ENCODE assay signal across 8 mouse cellular contexts in the genomic region with DNA sequence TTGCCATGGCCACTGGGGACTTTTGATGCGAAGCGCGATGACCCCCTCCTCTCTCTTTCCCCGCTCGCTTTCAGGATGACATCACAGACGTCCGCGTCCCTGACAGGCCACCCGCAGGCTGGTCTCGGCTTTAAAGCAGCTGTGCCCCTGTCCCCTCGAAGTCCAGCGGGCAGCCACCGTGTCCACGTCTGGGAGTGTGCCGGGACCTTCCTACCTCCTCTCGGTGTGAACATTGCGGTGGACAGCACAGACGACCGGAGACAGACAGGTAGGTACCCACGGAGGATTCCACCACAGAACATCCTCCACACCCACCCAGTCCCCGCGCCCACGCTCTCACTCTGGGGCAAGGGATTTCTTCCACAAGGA. TPM values are rescaled to one million over a fixed set of nuclear protein-coding genes. Genes with fewer than 3 reads are reported as not detected.
DNase-seq lines count a peak whose midpoint lies in the region; ATAC-seq lines count a peak whose summit lies in the region.

No protein-coding gene starts in this region.

- H3K36me3 ChIP-seq in lung, embryonic 15.5 days: no peaks in the 10 kb centered on the region
- no peaks in the 10 kb centered on the region for H3K36me3 ChIP-seq in hindbrain, embryonic 15.5 days
- no peaks in the 10 kb centered on the region for H3K36me3 ChIP-seq in midbrain, embryonic 15.5 days (replicated peaks)

- H3K27me3 ChIP-seq in lung, embryonic 15.5 days: peaks cover 67% of the 10 kb centered on the region
- no peaks in the 10 kb centered on the region for H3K27me3 ChIP-seq in hindbrain, embryonic 15.5 days
- no peaks in the 10 kb centered on the region for H3K27me3 ChIP-seq in midbrain, embryonic 15.5 days (replicated peaks)

- H3K4me2 ChIP-seq in lung, embryonic 15.5 days: peak overlapping the region; percentile 38; the same call in 1 of the 2 replicates
- peak overlapping the region; percentile 67 for H3K4me2 ChIP-seq in hindbrain, embryonic 15.5 days
- H3K4me2 ChIP-seq in midbrain, embryonic 15.5 days: peak overlapping the region; percentile 62

- 3% methylated on average over 23 of the region's 23 CpGs for WGBS in lung, embryonic 15.5 days
- WGBS in hindbrain, embryonic 15.5 days: 2% methylated on average over 23 of the region's 23 CpGs
- under 1% methylated on average over 23 of the region's 23 CpGs for WGBS in midbrain, embryonic 15.5 days

- no peak overlapping the region for H3K4me3 ChIP-seq in lung, embryonic 15.5 days
- H3K4me3 ChIP-seq in hindbrain, embryonic 15.5 days: peak overlapping the region; percentile 56
- peak overlapping the region; percentile 75 for H3K4me3 ChIP-seq in midbrain, embryonic 15.5 days

- peaks cover 9% of the 10 kb centered on the region; the same call in 1 of the 2 replicates for H3K4me1 ChIP-seq in lung, embryonic 15.5 days
- H3K4me1 ChIP-seq in hindbrain, embryonic 15.5 days (replicated peaks): peaks cover 45% of the 10 kb centered on the region
- H3K4me1 ChIP-seq in midbrain, embryonic 15.5 days: peaks cover 40% of the 10 kb centered on the region

- no peaks in the 10 kb centered on the region for H3K9me3 ChIP-seq in lung, embryonic 15.5 days
- no peaks in the 10 kb centered on the region for H3K9me3 ChIP-seq in hindbrain, embryonic 15.5 days
- no peaks in the 10 kb centered on the region for H3K9me3 ChIP-seq in midbrain, embryonic 15.5 days

- peak; percentile 51 for DNase-seq in adrenal gland, postnatal 10 days
- no peak for DNase-seq in adrenal gland, postnatal 4 days (ENCODE audit: low spot score in 2 of 2)
- DNase-seq in lung, postnatal 10 days: no peak
- no peak for DNase-seq in ovary, adult 18-20 months (ENCODE audit: low spot score)
- no peak for DNase-seq in urinary bladder, adult 18-20 months (ENCODE audit: low spot score in 2 of 2)

- no peak overlapping the region for H3K27ac ChIP-seq in lung, embryonic 15.5 days
- H3K27ac ChIP-seq in hindbrain, embryonic 15.5 days (replicated peaks): peak overlapping the region; percentile 81
- peak overlapping the region; percentile 93 for H3K27ac ChIP-seq in midbrain, embryonic 15.5 days

- ATAC-seq in lung, embryonic 15.5 days (ENCODE audit: borderline replicate concordance, extremely low read depth, low FRiP score, low TSS enrichment): no peak
- peak; percentile 71 for ATAC-seq in hindbrain, embryonic 15.5 days (ENCODE audit: low FRiP score, low read depth)
- peak; percentile 74 for ATAC-seq in midbrain, embryonic 15.5 days (replicated peaks)

- no peak overlapping the region for H3K9ac ChIP-seq in lung, embryonic 15.5 days
- H3K9ac ChIP-seq in hindbrain, embryonic 15.5 days: peak overlapping the region; percentile 67
- peak overlapping the region; percentile 83 for H3K9ac ChIP-seq in midbrain, embryonic 15.5 days

RNA-seq across cellular contexts. Expression of a gene that starts 13.2 kb away (rescaled TPM):
- 10 to 100 TPM; 23.3 to 26.6 TPM for total RNA-seq in adrenal gland, postnatal 10 days (2021)
- total RNA-seq in adrenal gland, postnatal 4 days (2021): 10 to 100 TPM; 33.0 to 33.7 TPM
- 35.7 and 36.7 TPM in 2 replicates for polyA plus RNA-seq in lung, embryonic 15.5 days (2015; fragmentation: Nextera tagmentation; extraction: Ambion mirVana)
- 55.5 and 58.1 TPM in 2 replicates for polyA plus RNA-seq in hindbrain, embryonic 15.5 days (2015; fragmentation: Nextera tagmentation; extraction: Ambion mirVana)
- 51.6 and 52.7 TPM in 2 replicates for polyA plus RNA-seq in midbrain, embryonic 15.5 days (2015; fragmentation: Nextera tagmentation; extraction: Ambion mirVana)

RNA-seq across cellular contexts. Expression of a gene that starts 30.8 kb away (rescaled TPM):
- total RNA-seq in adrenal gland, postnatal 10 days (2021): 1 to 10 TPM; 6.5 to 8.8 TPM
- total RNA-seq in adrenal gland, postnatal 4 days (2021): 10 to 100 TPM in 1 of 2 experiments, 1 to 10 TPM in 1; 7.4 to 13.7 TPM
- polyA plus RNA-seq in lung, embryonic 15.5 days (2015; fragmentation: Nextera tagmentation; extraction: Ambion mirVana): 9.4 and 13.9 TPM in 2 replicates
- 0.87 and 2.3 TPM in 2 replicates for polyA plus RNA-seq in hindbrain, embryonic 15.5 days (2015; fragmentation: Nextera tagmentation; extraction: Ambion mirVana)
- 2.2 and 3.1 TPM in 2 replicates for polyA plus RNA-seq in midbrain, embryonic 15.5 days (2015; fragmentation: Nextera tagmentation; extraction: Ambion mirVana)

RNA-seq across cellular contexts. Expression of a gene that starts 35.4 kb away (rescaled TPM):
- total RNA-seq in adrenal gland, postnatal 10 days (2021): 10 to 100 TPM; 12.2 to 14.2 TPM
- total RNA-seq in adrenal gland, postnatal 4 days (2021): 10 to 100 TPM; 13.2 to 14.0 TPM
- polyA plus RNA-seq in lung, embryonic 15.5 days (2015; fragmentation: Nextera tagmentation; extraction: Ambion mirVana): 17.9 and 19.1 TPM in 2 replicates
- 12.9 and 13.0 TPM in 2 replicates for polyA plus RNA-seq in hindbrain, embryonic 15.5 days (2015; fragmentation: Nextera tagmentation; extraction: Ambion mirVana)
- polyA plus RNA-seq in midbrain, embryonic 15.5 days (2015; fragmentation: Nextera tagmentation; extraction: Ambion mirVana): 14.3 and 15.9 TPM in 2 replicates
